Comparison of ENCODE assay signal across 16 mouse cellular contexts in genomic region chr11:6372784-6373183, GRCm38 (mm10). TPM values are rescaled to one million over a fixed set of nuclear protein-coding genes. Genes with fewer than 3 reads are reported as not detected.
DNase-seq lines count a peak whose midpoint lies in the region; TF ChIP-seq lines count a peak whose summit lies in the region.
"Had no signal": no experiment of that assay in that cellular context is flagged by ENCODE, and none has a peak within 500 bp of the region (broad histone marks: within the 10 kb centered on the region; RNA-seq: fewer than 3 reads in every experiment).

No protein-coding gene starts in this region.

- no peak for TF ChIP-seq POLR2A in brain, embryonic 14.5 days (IDR thresholded peaks at IDR 0.05; ENCODE audit: borderline replicate concordance, extremely low read depth, insufficient read depth, insufficient read length, poor library complexity, severe bottlenecking)

- peak; percentile 40 to 44 for DNase-seq in cerebellum, postnatal 10 days
- DNase-seq in cerebellum, postnatal 25 days: no peak
- DNase-seq in retina, postnatal 1 day: peak; percentile 27
- no peak for DNase-seq in retina, embryonic 14.5 days (ENCODE audit: low spot score)
- DNase-seq in MN1 (ENCODE audit: low spot score): peak; percentile 48
- DNase-seq in brain, embryonic 14.5 days (ENCODE audit: low read depth): peak; percentile 18
- DNase-seq in layer of hippocampus, adult 9-11 months: no peak
- DNase-seq in urinary bladder, postnatal 25 days (ENCODE audit: low spot score): no peak
- DNase-seq: adrenal gland, adult 8-10 months; cerebellum, adult 11-12 months; cerebellum, adult 9-11 months; gastrocnemius, postnatal 25 days; heart, adult 11 months; kidney, postnatal 36 days; lung, embryonic 14.5 days; thymus, postnatal 25 days had no signal

- TF ChIP-seq CTCF in brain, embryonic 14.5 days (IDR thresholded peaks at IDR 0.05; ENCODE audit: borderline replicate concordance, extremely low read depth, insufficient read depth, insufficient read length): no peak

RNA-seq across cellular contexts. Expression of gene Zmiz2, which starts 16.1 kb away (rescaled TPM):
- polyA plus RNA-seq in brain, embryonic 14.5 days (2012; rRNA removed): 65.3 and 153 TPM in 2 replicates

RNA-seq across cellular contexts. Expression of gene Ppia, which starts 42.5 kb away (rescaled TPM):
- polyA plus RNA-seq in brain, embryonic 14.5 days (2012; rRNA removed): 2,174 and 2,845 TPM in 2 replicates

Comparison
In these comparisons a context has a peak if more than half of its experiments do, and no peak if none do; other contexts are left out.
1. DNase-seq: peak in cerebellum, postnatal 10 days (2 of 2), retina, postnatal 1 day (single experiment), MN1 (single experiment) and brain, embryonic 14.5 days (single experiment); none in cerebellum, postnatal 25 days (0 of 2), retina, embryonic 14.5 days (single experiment), layer of hippocampus, adult 9-11 months (single experiment) and urinary bladder, postnatal 25 days (single experiment).